Mouse (Mus musculus) midbrain, embryonic 16.5 days (tissue): ENCODE results near the gene Tmem132c. TPM values are rescaled to one million over a fixed set of nuclear protein-coding genes. Genes with fewer than 3 reads are reported as not detected.

Experiments
- ATAC-seq: fragments of 200-750 bp; cut with Nextera tagmentation; 2 replicates; pipeline ENCODE4 v1.8.0; 2017; ENCODE audit warnings: moderate TSS enrichment
- H3K27ac ChIP-seq: fragments of 300-500 bp; sonication (generic); 2 replicates; pipeline ENCODE4 v1.5.1; 2014; ENCODE audit warnings: mild to moderate bottlenecking, low read length, mixed read lengths
- H3K27me3 ChIP-seq: fragments of 300-500 bp; sonication (generic); 2 replicates; pipeline ENCODE4 v1.6.1; 2014; ENCODE audit warnings: low read depth, low read length, mixed read lengths; ENCODE audit not compliant: control insufficient read depth, insufficient read depth
- H3K36me3 ChIP-seq: fragments of 300-500 bp; sonication (generic); 2 replicates; pipeline ENCODE4 v1.6.1; 2014; ENCODE audit warnings: mild to moderate bottlenecking, low read length, moderate library complexity, mixed read lengths; ENCODE audit not compliant: control insufficient read depth, insufficient read depth
- H3K4me1 ChIP-seq: fragments of 300-500 bp; sonication (generic); 2 replicates; pipeline ENCODE4 v1.6.1; 2014; ENCODE audit warnings: mild to moderate bottlenecking, low read length, mixed read lengths; ENCODE audit not compliant: control insufficient read depth, insufficient read depth
- H3K4me2 ChIP-seq: fragments of 300-500 bp; sonication (generic); 2 replicates; pipeline ENCODE4 v1.6.1; 2014; ENCODE audit warnings: mild to moderate bottlenecking, low read length, mixed read lengths
- H3K4me3 ChIP-seq: fragments of 300-500 bp; sonication (generic); 2 replicates; pipeline ENCODE4 v1.5.1; 2014; ENCODE audit warnings: low read depth, mild to moderate bottlenecking, low read length, moderate library complexity, mixed read lengths
- H3K9ac ChIP-seq: fragments of 300-500 bp; sonication (generic); 2 replicates; pipeline ENCODE4 v1.6.1; 2014; ENCODE audit warnings: low read depth, low read length, mixed read lengths
- H3K9me3 ChIP-seq: fragments of 300-500 bp; sonication (generic); replicated peaks from 2 replicates; pipeline ENCODE4 v1.6.1; 2014; ENCODE audit warnings: mild to moderate bottlenecking, low read length, mixed read lengths; ENCODE audit not compliant: control insufficient read depth, poor library complexity, severe bottlenecking
- WGBS: fragments of 180-500 bp; shearing (Covaris S2); extraction: QIAGEN DNeasy Blood & Tissue Kit; methylation state at CpG from one replicate; pipeline ENCODE4 v1.1.7; 2014; 5-methylcytosine and 5-hydroxymethylcytosine counted together
- polyA plus RNA-seq: library from polyadenylated mRNA; unstranded; fragments of >200 nt; fragmentation: Nextera tagmentation; extraction: Ambion mirVana; gene quantifications from 2 replicates; pipeline ENCODE4 v1.2.1, GENCODE M21; 2015

The Tmem132c gene
- polyA plus RNA-seq, 1 experiment from 2014 or later, result 11.8 TPM

GRCm38 (mm10) chr5:127396889-127397288 is 155.3 kb downstream of the Tmem132c start:
- Histone ChIP-seq H3K27ac (no peak overlapping the region), H3K4me3 (no peak overlapping the region), H3K4me1 (peaks cover 5% of the 10 kb centered on the region; the same call in 1 of the 2 replicates), H3K9ac (no peak overlapping the region), H3K4me2 (no peak overlapping the region), H3K9me3 (no peaks in the 10 kb centered on the region), H3K27me3 (no peaks in the 10 kb centered on the region), H3K36me3 (no peaks in the 10 kb centered on the region)
- no peak for ATAC-seq
- 88% methylated on average over 9 of the region's 9 CpGs for WGBS

GRCm38 (mm10) chr5:127398010-127398409 is 156.4 kb downstream of the Tmem132c start:
- H3K27ac ChIP-seq, result no peak overlapping the region
- no peak overlapping the region for H3K9ac ChIP-seq
- 12% methylated on average over 7 of the region's 7 CpGs for WGBS
- H3K9me3 ChIP-seq, result no peaks in the 10 kb centered on the region
- no peak for ATAC-seq
- no peak overlapping the region for H3K4me3 ChIP-seq
- no peaks in the 10 kb centered on the region for H3K36me3 ChIP-seq
- no peak overlapping the region for H3K4me2 ChIP-seq
- H3K4me1 ChIP-seq, result peaks cover 5% of the 10 kb centered on the region; the same call in 1 of the 2 replicates
- no peaks in the 10 kb centered on the region for H3K27me3 ChIP-seq

GRCm38 (mm10) chr5:127405391-127406000 is 163.9 kb downstream of the Tmem132c start:
- Histone ChIP-seq H3K4me2 (no peak overlapping the region), H3K9me3 (0 out of 2 replicates have a peak, but pooled peaks cover 2% of the 10 kb centered on the region), H3K27ac (no peak overlapping the region), H3K4me1 (peaks cover 5% of the 10 kb centered on the region; the same call in 1 of the 2 replicates), H3K9ac (no peak overlapping the region), H3K27me3 (no peaks in the 10 kb centered on the region), H3K4me3 (no peak overlapping the region), H3K36me3 (no peaks in the 10 kb centered on the region)
- peak; percentile 48; the same call in 1 of the 2 replicates for ATAC-seq
- WGBS, result 28% methylated on average over 18 of the region's 18 CpGs

GRCm38 (mm10) chr5:127406014-127406655 is 164.5 kb downstream of the Tmem132c start:
- Histone ChIP-seq H3K9me3 (0 out of 2 replicates have a peak, but pooled peaks cover 2% of the 10 kb centered on the region), H3K27ac (no peak overlapping the region), H3K9ac (no peak overlapping the region), H3K36me3 (no peaks in the 10 kb centered on the region), H3K4me2 (no peak overlapping the region), H3K27me3 (no peaks in the 10 kb centered on the region), H3K4me1 (peaks cover 5% of the 10 kb centered on the region; the same call in 1 of the 2 replicates), H3K4me3 (no peak overlapping the region)
- ATAC-seq, result no peak
- 11% methylated on average over 8 of the region's 9 CpGs for WGBS

- no peaks in the 10 kb centered on the region for H3K9me3 ChIP-seq
- H3K36me3 ChIP-seq, result no peaks in the 10 kb centered on the region
- 78% methylated on average over 7 of the region's 7 CpGs for WGBS
- H3K27me3 ChIP-seq, result no peaks in the 10 kb centered on the region
- H3K4me3 ChIP-seq, result no peak overlapping the region
- ATAC-seq, result no peak
- no peaks in the 10 kb centered on the region for H3K4me1 ChIP-seq
- no peak overlapping the region for H3K9ac ChIP-seq
- H3K27ac ChIP-seq, result no peak overlapping the region
- H3K4me2 ChIP-seq, result no peak overlapping the region
Measured at GRCm38 (mm10) chr5:127416536-127416935, 174.9 kb downstream of the Tmem132c start.

GRCm38 (mm10) chr5:127423936-127424335 is 182.3 kb downstream of the Tmem132c start:
- no peaks in the 10 kb centered on the region for H3K9me3 ChIP-seq
- no peaks in the 10 kb centered on the region for H3K36me3 ChIP-seq
- H3K4me1 ChIP-seq, result no peaks in the 10 kb centered on the region; the same call in 1 of the 2 replicates
- no peak overlapping the region for H3K4me2 ChIP-seq
- no peak overlapping the region for H3K4me3 ChIP-seq
- no peak overlapping the region for H3K27ac ChIP-seq
- H3K27me3 ChIP-seq, result no peaks in the 10 kb centered on the region
- ATAC-seq, result no peak
- H3K9ac ChIP-seq, result no peak overlapping the region

- no peak overlapping the region for H3K4me3 ChIP-seq
- no peak for ATAC-seq
- no peaks in the 10 kb centered on the region for H3K9me3 ChIP-seq
- H3K36me3 ChIP-seq, result no peaks in the 10 kb centered on the region
- no peak overlapping the region for H3K27ac ChIP-seq
- peaks cover 3% of the 10 kb centered on the region; the same call in 1 of the 2 replicates for H3K4me1 ChIP-seq
- H3K4me2 ChIP-seq, result no peak overlapping the region
- no peak overlapping the region for H3K9ac ChIP-seq
- H3K27me3 ChIP-seq, result no peaks in the 10 kb centered on the region
- 38% methylated on average over 10 of the region's 10 CpGs for WGBS
Measured at GRCm38 (mm10) chr5:127429124-127429523, 187.5 kb downstream of the Tmem132c start.

GRCm38 (mm10) chr5:127431561-127431960 is 190.0 kb downstream of the Tmem132c start:
- WGBS, result 45% methylated on average over 9 of the region's 9 CpGs
- peaks cover 3% of the 10 kb centered on the region; the same call in 1 of the 2 replicates for H3K4me1 ChIP-seq
- no peak for ATAC-seq
- H3K27me3 ChIP-seq, result no peaks in the 10 kb centered on the region
- no peak overlapping the region for H3K9ac ChIP-seq
- no peaks in the 10 kb centered on the region for H3K9me3 ChIP-seq
- H3K4me3 ChIP-seq, result no peak overlapping the region
- no peaks in the 10 kb centered on the region for H3K36me3 ChIP-seq
- H3K4me2 ChIP-seq, result no peak overlapping the region
- no peak overlapping the region for H3K27ac ChIP-seq

GRCm38 (mm10) chr5:127436836-127437235 is 195.2 kb downstream of the Tmem132c start:
- H3K4me2 ChIP-seq, result no peak overlapping the region
- H3K4me3 ChIP-seq, result no peak overlapping the region
- no peak overlapping the region for H3K9ac ChIP-seq
- no peaks in the 10 kb centered on the region for H3K36me3 ChIP-seq
- H3K4me1 ChIP-seq, result peaks cover under 1% of the 10 kb centered on the region; the same call in 1 of the 2 replicates
- WGBS, result 90% methylated on average over 5 of the region's 5 CpGs
- H3K9me3 ChIP-seq, result no peaks in the 10 kb centered on the region; the same call in 1 of the 2 replicates
- no peaks in the 10 kb centered on the region for H3K27me3 ChIP-seq
- no peak overlapping the region for H3K27ac ChIP-seq
- ATAC-seq, result no peak
